Mouse (Mus musculus): ENCODE measurements around the gene Sprr2a2.
"Not testable (repeated sequence)": the region's sequence is repeated elsewhere in the genome, so short reads cannot be mapped to it uniquely, and the experiment has no call there.

Sprr2a2 gene

GRCm38 (mm10) chr3:92279663-92280062 is 63.9 kb downstream of the Sprr2a2 start:
- DNase-seq, result not testable (repeated sequence)

DNA sequence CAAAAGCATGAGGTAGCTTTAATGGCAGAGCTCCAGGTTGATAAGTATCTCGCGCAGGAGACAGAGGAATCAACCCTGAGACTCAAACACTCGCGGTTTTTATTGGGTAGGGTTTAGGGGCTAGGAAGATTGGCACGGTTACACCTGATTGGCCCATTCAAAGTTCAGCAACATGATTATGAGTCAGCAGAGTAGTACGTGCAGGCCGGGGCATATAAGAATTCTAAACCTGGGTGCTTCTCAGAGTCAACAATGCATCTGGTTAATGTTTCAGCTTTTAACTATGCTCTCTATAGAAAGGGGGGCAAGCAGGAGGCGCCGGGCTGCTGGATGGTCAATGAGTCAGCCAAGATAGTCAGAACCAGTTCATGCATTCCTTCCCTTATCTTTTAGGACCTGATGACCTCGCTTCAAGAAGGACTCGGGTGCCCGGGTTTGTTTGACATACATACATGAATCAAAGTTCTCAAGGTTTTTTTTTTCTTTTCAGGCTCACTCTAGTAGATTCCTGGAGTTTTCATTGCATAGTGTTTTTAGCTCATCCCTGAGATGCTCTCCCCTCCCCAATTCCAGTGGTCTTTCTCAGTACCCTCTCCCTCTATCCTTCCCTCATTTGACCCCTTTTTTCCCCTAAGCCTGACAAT is 65.4 kb downstream of the Sprr2a2 start:
- DNase-seq, result not testable (repeated sequence)

DNA sequence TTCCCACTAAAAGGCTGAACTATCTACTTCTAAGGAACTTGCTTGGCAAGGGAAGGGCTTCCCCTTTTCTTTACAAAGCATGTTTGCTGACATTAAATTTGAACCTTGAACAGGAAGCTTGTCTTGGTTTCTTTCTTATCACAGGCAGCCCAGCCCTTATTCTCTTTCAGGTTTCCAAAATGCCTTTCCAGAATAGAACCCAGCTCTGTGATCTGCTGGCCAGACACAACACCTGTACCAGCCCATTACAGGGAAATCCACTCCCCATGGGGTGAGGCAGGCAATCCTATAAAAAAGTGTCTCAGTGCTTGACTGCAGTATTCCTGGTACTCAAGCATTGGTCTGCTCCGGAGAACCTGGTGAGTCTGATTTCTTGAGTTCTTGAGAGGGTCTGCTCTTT is 69.4 kb downstream of the Sprr2a2 start, which contains the start of gene Sprr2a3:
Gene Sprr2a3, plus strand, starts transcription at position 317 of the 400 bp plus-strand sequence.
- not testable (repeated sequence) for DNase-seq

DNA sequence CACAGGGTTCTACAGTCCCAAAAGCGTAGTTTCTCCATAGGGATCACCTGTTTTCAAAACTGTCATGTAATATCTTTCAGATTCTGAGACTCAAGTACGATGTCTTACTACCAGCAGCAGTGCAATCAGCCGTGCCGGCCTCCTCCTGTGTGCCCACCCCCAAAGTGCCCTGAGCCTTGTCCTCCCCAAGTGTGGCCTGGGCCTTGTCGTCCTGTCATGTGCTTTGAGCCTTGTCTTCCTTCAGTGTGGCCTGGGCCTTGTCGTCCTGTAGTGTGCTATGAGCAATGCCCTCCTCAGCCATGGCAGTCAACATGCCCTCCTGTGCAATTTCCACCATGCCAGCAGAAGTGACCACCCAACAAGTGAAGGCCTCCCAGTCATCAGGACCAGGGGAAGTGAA is 72.8 kb downstream of the Sprr2a2 start:
- DNase-seq, result not testable (repeated sequence)
